Comparison of ENCODE assay signal across 31 mouse cellular contexts in genomic region chr7:84380810-84381209, GRCm38 (mm10). TPM values are rescaled to one million over a fixed set of nuclear protein-coding genes. Genes with fewer than 3 reads are reported as not detected.
DNase-seq lines count a peak whose midpoint lies in the region; ATAC-seq and TF ChIP-seq lines count a peak whose summit lies in the region.
"Had no signal": no experiment of that assay in that cellular context is flagged by ENCODE, and none has a peak within 500 bp of the region (broad histone marks: within the 10 kb centered on the region; RNA-seq: fewer than 3 reads in every experiment).

No protein-coding gene starts in this region.

- H3K9me3 ChIP-seq in intestine, postnatal 0 days (ENCODE audit: control insufficient read depth): no peaks in the 10 kb centered on the region
- H3K9me3 ChIP-seq: embryonic facial prominence, embryonic 12.5 days; embryonic facial prominence, embryonic 15.5 days; forebrain, embryonic 13.5 days; G1E; heart, embryonic 12.5 days; heart, embryonic 15.5 days; hindbrain, embryonic 10.5 days; hindbrain, embryonic 13.5 days; intestine, embryonic 15.5 days had no signal

- no peaks in the 10 kb centered on the region for H3K4me1 ChIP-seq in intestine, postnatal 0 days (replicated peaks; ENCODE audit: control insufficient read depth, insufficient read depth, low read length)
- H3K4me1 ChIP-seq: embryonic facial prominence, embryonic 12.5 days; embryonic facial prominence, embryonic 15.5 days; heart, embryonic 12.5 days; heart, embryonic 15.5 days; intestine, embryonic 15.5 days had no signal

- DNase-seq in heart, adult 11 months: peak; percentile 33
- DNase-seq in heart, adult 8-10 months (ENCODE audit: low spot score): no peak
- peak; percentile 56 for DNase-seq in 3134 (ENCODE audit: extremely low read depth, insufficient read length, low spot score)
- DNase-seq in 3T3-L1 (ENCODE audit: low read depth, low spot score): peak; percentile 88
- no peak for DNase-seq in spleen, adult 18-20 months
- DNase-seq: adrenal gland, postnatal 10 days; B cell, adult 2 months; cerebellum, adult 11 months; cerebellum, adult 2 months; cerebellum, adult 9-11 months; cerebellum, postnatal 25 days; gastrocnemius, postnatal 10 days; gastrocnemius, postnatal 36 days; heart, postnatal 10 days; heart, postnatal 36 days had no signal

- H3K4me2 ChIP-seq in intestine, postnatal 0 days (replicated peaks; ENCODE audit: low read depth): no peak overlapping the region
- H3K4me2 ChIP-seq: embryonic facial prominence, embryonic 12.5 days; embryonic facial prominence, embryonic 15.5 days; forebrain, embryonic 13.5 days; heart, embryonic 12.5 days; heart, embryonic 15.5 days; hindbrain, embryonic 13.5 days; intestine, embryonic 15.5 days had no signal

- no peaks in the 10 kb centered on the region for H3K36me3 ChIP-seq in intestine, postnatal 0 days (ENCODE audit: control insufficient read depth, insufficient read depth)
- H3K36me3 ChIP-seq: embryonic facial prominence, embryonic 12.5 days; embryonic facial prominence, embryonic 15.5 days; G1E; heart, embryonic 12.5 days; heart, embryonic 15.5 days; hindbrain, embryonic 13.5 days; intestine, embryonic 15.5 days had no signal

- H3K4me3 ChIP-seq in intestine, postnatal 0 days (ENCODE audit: low read depth, low read length): no peak overlapping the region
- H3K4me3 ChIP-seq: embryonic facial prominence, embryonic 12.5 days; embryonic facial prominence, embryonic 15.5 days; forebrain, embryonic 13.5 days; heart, embryonic 12.5 days; heart, embryonic 15.5 days; hindbrain, embryonic 10.5 days; hindbrain, embryonic 13.5 days; intestine, embryonic 15.5 days had no signal

- no peak overlapping the region for H3K9ac ChIP-seq in intestine, postnatal 0 days (ENCODE audit: low read depth, low read length)
- H3K9ac ChIP-seq: embryonic facial prominence, embryonic 12.5 days; embryonic facial prominence, embryonic 15.5 days; forebrain, embryonic 13.5 days; heart, embryonic 12.5 days; heart, embryonic 15.5 days; hindbrain, embryonic 13.5 days; intestine, embryonic 15.5 days had no signal

- no peaks in the 10 kb centered on the region for H3K27me3 ChIP-seq in intestine, postnatal 0 days (replicated peaks; ENCODE audit: control insufficient read depth, insufficient read depth, low read length)
- H3K27me3 ChIP-seq: CH12.LX; embryonic facial prominence, embryonic 12.5 days; embryonic facial prominence, embryonic 15.5 days; forebrain, embryonic 13.5 days; heart, embryonic 12.5 days; heart, embryonic 15.5 days; hindbrain, embryonic 13.5 days; intestine, embryonic 15.5 days had no signal

- H3K27ac ChIP-seq in intestine, postnatal 0 days (ENCODE audit: low read depth, low read length): no peak overlapping the region
- H3K27ac ChIP-seq: embryonic facial prominence, embryonic 12.5 days; embryonic facial prominence, embryonic 15.5 days; forebrain, embryonic 13.5 days; heart, embryonic 15.5 days; hindbrain, embryonic 10.5 days; hindbrain, embryonic 13.5 days; intestine, embryonic 15.5 days had no signal

- no peak for TF ChIP-seq CTCF in intestine, postnatal 0 days (IDR thresholded peaks at IDR 0.05; ENCODE audit: low read depth)

- no peak for ATAC-seq in intestine, postnatal 0 days
- ATAC-seq: activated CD4-positive, CD25-positive, alpha-beta regulatory T cell, adult 4 months; forebrain, embryonic 13.5 days; forebrain, embryonic 16.5 days; hindbrain, embryonic 16.5 days; intestine, embryonic 15.5 days had no signal

RNA-seq across cellular contexts. Expression of gene Arnt2, which starts 29.2 kb away (rescaled TPM):
- under 1 TPM; 0.30 to 0.80 (median 0.49) TPM for total RNA-seq in heart, adult 8-10 months (2022)
- 2.6 and 2.7 TPM in 2 replicates for polyA plus RNA-seq in intestine, postnatal 0 days (2015; fragmentation: Nextera tagmentation; extraction: Ambion mirVana)
- total RNA-seq: common myeloid progenitor, adult 5-6 weeks; granulocyte monocyte progenitor cell, adult 5-6 weeks had no signal
- polyA plus RNA-seq: G1E had no signal

Comparison
In these comparisons a context has a peak if more than half of its experiments do, and no peak if none do; other contexts are left out.
1. DNase-seq: peak in heart, adult 11 months (single experiment), 3134 (single experiment) and 3T3-L1 (single experiment); none in heart, adult 8-10 months (single experiment) and spleen, adult 18-20 months (0 of 2).